Mouse (Mus musculus): ENCODE measurements at regions not wholly inside any gene's neighbourhood (a gene's known extent, or its start where the extent isn't known, plus 50 kb on each side); places are given as distances from the start of the nearest gene placed in this dataset.

- WGBS = 95% methylated on average over 13 of the region's 13 CpGs
- Histone ChIP-seq H3K4me2 (replicated peaks; ENCODE audit: low read depth, low read length) (no peak overlapping the region), H3K36me3 (ENCODE audit: insufficient read depth, low read length) (no peaks in the 10 kb centered on the region), H3K4me1 (ENCODE audit: insufficient read depth, low read length) (peaks cover 3% of the 10 kb centered on the region; the same call in 1 of the 2 replicates), H3K9ac (replicated peaks; ENCODE audit: low read length) (no peak overlapping the region), H3K27ac (ENCODE audit: low read length) (no peak overlapping the region), H3K4me3 (ENCODE audit: low read length) (no peak overlapping the region), H3K9me3 (ENCODE audit: low read length) (no peaks in the 10 kb centered on the region), H3K27me3 (ENCODE audit: insufficient read depth, low read length) (no peaks in the 10 kb centered on the region)
- no peak for ATAC-seq (ENCODE audit: low FRiP score, low TSS enrichment)
Measured at GRCm38 (mm10) chr7:63992155-63992554, 53.4 kb upstream of the Klf13 start.

- no peak for ATAC-seq (ENCODE audit: low FRiP score, low TSS enrichment)
- Histone ChIP-seq H3K4me1 (ENCODE audit: insufficient read depth, low read length) (peaks cover 11% of the 10 kb centered on the region), H3K27me3 (ENCODE audit: insufficient read depth, low read length) (no peaks in the 10 kb centered on the region), H3K4me3 (ENCODE audit: low read length) (no peak overlapping the region), H3K27ac (ENCODE audit: low read length) (no peak overlapping the region), H3K36me3 (ENCODE audit: insufficient read depth, low read length) (no peaks in the 10 kb centered on the region), H3K9me3 (ENCODE audit: low read length) (no peaks in the 10 kb centered on the region), H3K9ac (replicated peaks; ENCODE audit: low read length) (no peak overlapping the region), H3K4me2 (replicated peaks; ENCODE audit: low read depth, low read length) (no peak overlapping the region)
- 85% methylated on average over 12 of the region's 12 CpGs for WGBS
Measured at GRCm38 (mm10) chr7:63991085-63992010, 52.6 kb upstream of the Klf13 start.

GRCm38 (mm10) chr7:63990312-63991028, 51.8 kb upstream of the Klf13 start:
- ATAC-seq (ENCODE audit: low FRiP score, low TSS enrichment) = no peak
- no peak overlapping the region for H3K9ac ChIP-seq (replicated peaks; ENCODE audit: low read length)
- H3K4me3 ChIP-seq (ENCODE audit: low read length) = no peak overlapping the region
- peaks cover 15% of the 10 kb centered on the region for H3K4me1 ChIP-seq (ENCODE audit: insufficient read depth, low read length)
- H3K27ac ChIP-seq (ENCODE audit: low read length) = no peak overlapping the region
- H3K9me3 ChIP-seq (ENCODE audit: low read length) = no peaks in the 10 kb centered on the region
- 86% methylated on average over 8 of the region's 8 CpGs for WGBS
- no peak overlapping the region for H3K4me2 ChIP-seq (replicated peaks; ENCODE audit: low read depth, low read length)
- no peaks in the 10 kb centered on the region for H3K36me3 ChIP-seq (ENCODE audit: insufficient read depth, low read length)
- H3K27me3 ChIP-seq (ENCODE audit: insufficient read depth, low read length) = no peaks in the 10 kb centered on the region

GRCm38 (mm10) chr7:63989736-63990135, 51.0 kb upstream of the Klf13 start:
- Histone ChIP-seq H3K27me3 (ENCODE audit: insufficient read depth, low read length) (no peaks in the 10 kb centered on the region), H3K4me3 (ENCODE audit: low read length) (no peak overlapping the region), H3K27ac (ENCODE audit: low read length) (no peak overlapping the region), H3K4me1 (ENCODE audit: insufficient read depth, low read length) (peaks cover 15% of the 10 kb centered on the region), H3K36me3 (ENCODE audit: insufficient read depth, low read length) (no peaks in the 10 kb centered on the region), H3K4me2 (replicated peaks; ENCODE audit: low read depth, low read length) (no peak overlapping the region), H3K9me3 (ENCODE audit: low read length) (no peaks in the 10 kb centered on the region), H3K9ac (replicated peaks; ENCODE audit: low read length) (no peak overlapping the region)
- no peak for ATAC-seq (ENCODE audit: low FRiP score, low TSS enrichment)
